Mouse (Mus musculus) bone marrow macrophage, adult 2 months (primary cell): ENCODE measurements around the gene Ttc9c.
A peak's percentile ranks its signal among the peaks of the same experiment; 100 is the strongest.

Source experiments
- CTCF ChIP-seq: IDR thresholded peaks from 2 replicates; pipeline ENCODE4 v1.5.1; 2012; ENCODE audit warnings: low read depth, mild to moderate bottlenecking, low read length, moderate library complexity
- POLR2A ChIP-seq: IDR thresholded peaks from 2 replicates; pipeline ENCODE4 v1.6.1; 2012; ENCODE audit warnings: mild to moderate bottlenecking, low read depth, low read length, borderline replicate concordance

DNA sequence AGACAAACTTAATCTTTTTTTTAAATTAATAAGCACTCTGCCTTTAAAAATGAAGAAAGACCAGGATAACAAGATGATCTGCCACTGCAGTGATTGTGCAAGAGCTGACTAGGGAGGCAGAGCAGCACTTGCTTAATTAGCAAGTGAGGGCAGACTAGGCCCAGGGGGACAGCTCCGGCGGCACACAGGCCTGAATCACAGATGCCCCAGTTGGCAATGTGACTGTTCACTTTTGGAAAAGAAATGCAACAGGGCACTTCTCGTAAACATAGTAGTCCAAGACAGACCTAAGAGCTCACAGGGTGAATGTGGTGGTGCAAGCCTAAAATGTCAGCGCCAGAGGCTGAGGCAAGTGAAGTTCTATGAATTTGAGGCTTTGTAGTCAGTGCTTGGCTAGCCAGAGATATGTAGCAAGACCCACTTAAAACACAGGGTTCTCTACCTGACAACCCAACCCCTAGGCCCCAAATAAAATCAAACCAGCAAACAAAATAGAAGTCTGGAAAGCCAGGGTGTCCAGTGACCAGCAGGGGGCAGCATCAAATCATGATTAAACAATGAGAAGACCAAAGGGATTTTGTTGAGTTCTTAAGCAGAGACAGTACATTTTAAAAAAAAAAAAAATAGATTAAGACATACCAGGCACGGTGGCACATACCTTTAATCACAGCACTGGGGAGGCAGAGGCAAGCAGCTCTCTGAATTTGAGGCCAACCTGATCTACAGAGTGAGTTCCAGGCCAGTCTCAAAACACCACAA is 25.4 kb upstream of the Ttc9c start:
- peak; percentile 28; the same call in 1 of the 2 replicates for TF ChIP-seq CTCF
- no peak for TF ChIP-seq POLR2A
